In the genomic region with DNA sequence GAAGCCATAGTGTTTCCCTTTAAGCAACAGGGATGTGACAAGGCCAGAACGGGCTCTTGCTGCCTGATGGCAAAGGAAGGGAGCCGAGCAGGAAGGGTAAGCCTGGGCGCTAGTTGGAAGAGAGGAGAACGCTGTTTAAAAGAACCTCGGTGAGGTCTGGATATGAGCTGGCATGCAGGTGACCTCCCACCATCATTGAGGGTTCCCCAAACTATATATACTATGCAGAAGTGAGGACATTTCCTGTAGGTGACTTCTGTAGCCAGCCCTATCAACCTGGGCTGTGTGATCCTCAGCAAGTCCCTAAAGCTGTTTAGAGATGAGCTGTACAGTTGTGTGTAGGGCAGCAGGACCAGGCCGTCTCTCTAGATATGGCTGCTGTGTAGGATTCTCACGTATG, we compare ENCODE assay signal across 30 mouse cellular contexts. TPM values are rescaled to one million over a fixed set of nuclear protein-coding genes. Genes with fewer than 3 reads are reported as not detected.
DNase-seq lines count a peak whose midpoint lies in the region; TF ChIP-seq lines count a peak whose summit lies in the region.
"Had no signal": no experiment of that assay in that cellular context is flagged by ENCODE, and none has a peak within 500 bp of the region (broad histone marks: within the 10 kb centered on the region; RNA-seq: fewer than 3 reads in every experiment).

No protein-coding gene starts in this region.

- peaks cover 27% of the 10 kb centered on the region for H3K4me1 ChIP-seq in bone marrow, adult 2 months (ENCODE audit: control insufficient read depth, insufficient read depth, low read length)
- peaks cover 28% of the 10 kb centered on the region for H3K4me1 ChIP-seq in kidney, adult 2 months (ENCODE audit: control insufficient read depth, insufficient read depth, low read length)
- peaks cover 24% of the 10 kb centered on the region for H3K4me1 ChIP-seq in midbrain, embryonic 10.5 days

- peaks cover 77% of the 10 kb centered on the region for H3K79me2 ChIP-seq in macrophage (ENCODE audit: inconsistent target)

- 70% methylated on average over 7 of the region's 7 CpGs for WGBS in bone marrow, adult 2 months
- 87% methylated on average over 7 of the region's 7 CpGs for WGBS in macrophage (ENCODE audit: missing documents)
- 88% methylated on average over 7 of the region's 7 CpGs for WGBS in kidney, adult 2 months
- 83% methylated on average over 7 of the region's 7 CpGs for WGBS in midbrain, embryonic 10.5 days

- peak; percentile 42 to 47 for DNase-seq in spleen, postnatal 36 days (ENCODE audit: low spot score in 2 of 2)
- no peak for DNase-seq in spleen, postnatal 14 days (ENCODE audit: low spot score in 2 of 2)
- no peak for DNase-seq in kidney, adult 2 months
- no peak for DNase-seq in right cerebral cortex, postnatal 10 days (ENCODE audit: low spot score in 2 of 2)
- no peak for DNase-seq in midbrain, embryonic 10.5 days (ENCODE audit: low spot score)
- DNase-seq: adrenal gland, postnatal 14 days; cerebellum, adult 11 months; cerebellum, adult 2 months; cerebellum, adult 9-11 months; cerebellum, postnatal 25 days; gastrocnemius, postnatal 25 days; heart, adult 18-20 months; heart, postnatal 14 days; heart, postnatal 4 days had no signal

- H3K4me3 ChIP-seq in bone marrow, adult 2 months (replicated peaks; ENCODE audit: control insufficient read depth, low read depth, low read length): no peak overlapping the region
- no peak overlapping the region for H3K4me3 ChIP-seq in macrophage (ENCODE audit: inconsistent target)
- H3K4me3 ChIP-seq in kidney, adult 2 months (ENCODE audit: insufficient read depth, low read depth, low read length): no peak overlapping the region
- no peak overlapping the region for H3K4me3 ChIP-seq in midbrain, embryonic 10.5 days
- H3K4me3 ChIP-seq: embryonic facial prominence, embryonic 12.5 days; embryonic facial prominence, embryonic 15.5 days; forebrain, embryonic 12.5 days; forebrain, embryonic 15.5 days; heart, embryonic 10.5 days; heart, embryonic 13.5 days had no signal

- no peaks in the 10 kb centered on the region for H3K27me3 ChIP-seq in kidney, adult 2 months (replicated peaks; ENCODE audit: control insufficient read depth, insufficient read depth, low read length)
- H3K27me3 ChIP-seq in midbrain, embryonic 10.5 days (ENCODE audit: low read depth, poor library complexity, severe bottlenecking): no peaks in the 10 kb centered on the region
- H3K27me3 ChIP-seq: embryonic facial prominence, embryonic 12.5 days; embryonic facial prominence, embryonic 15.5 days; forebrain, embryonic 12.5 days; forebrain, embryonic 15.5 days; heart, embryonic 13.5 days; Patski had no signal

- peak overlapping the region; percentile 42 for H3K27ac ChIP-seq in bone marrow, adult 2 months (ENCODE audit: control insufficient read depth, insufficient read depth, low read depth, low read length, poor library complexity)
- H3K27ac ChIP-seq in macrophage: peak overlapping the region; percentile 94
- H3K27ac ChIP-seq in kidney, adult 2 months (ENCODE audit: insufficient read depth, low read depth, low read length): no peak overlapping the region
- H3K27ac ChIP-seq in midbrain, embryonic 10.5 days (replicated peaks): no peak overlapping the region
- H3K27ac ChIP-seq: embryonic facial prominence, embryonic 12.5 days; embryonic facial prominence, embryonic 15.5 days; forebrain, embryonic 12.5 days; forebrain, embryonic 15.5 days; heart, embryonic 10.5 days; heart, embryonic 13.5 days; hindbrain, embryonic 14.5 days; hindbrain, postnatal 0 days had no signal

- TF ChIP-seq POLR2A in bone marrow, adult 2 months (IDR thresholded peaks at IDR 0.05; ENCODE audit: borderline replicate concordance, control insufficient read depth, low read depth, low read length): no peak
- no peak for TF ChIP-seq POLR2A in kidney, adult 2 months (IDR thresholded peaks at IDR 0.05; ENCODE audit: low read depth, low read length)

- H3K9me3 ChIP-seq in midbrain, embryonic 10.5 days (replicated peaks): no peaks in the 10 kb centered on the region
- H3K9me3 ChIP-seq: embryonic facial prominence, embryonic 15.5 days; forebrain, embryonic 12.5 days; forebrain, embryonic 15.5 days; heart, embryonic 10.5 days; heart, embryonic 13.5 days had no signal

- TF ChIP-seq CTCF in bone marrow, adult 2 months (IDR thresholded peaks at IDR 0.05; ENCODE audit: control insufficient read depth, insufficient read depth, low read length): no peak
- TF ChIP-seq CTCF in kidney, adult 2 months (conservative IDR thresholded peaks at IDR 0.05; ENCODE audit: insufficient read depth, insufficient read length, low read depth, low read length): no peak

- H3K36me3 ChIP-seq in macrophage (ENCODE audit: inconsistent target): peaks cover 15% of the 10 kb centered on the region; the same call in 1 of the 2 replicates
- peaks cover 2% of the 10 kb centered on the region; the same call in 1 of the 2 replicates for H3K36me3 ChIP-seq in kidney, adult 2 months (ENCODE audit: control insufficient read depth, insufficient read depth, low read length)
- no peaks in the 10 kb centered on the region for H3K36me3 ChIP-seq in midbrain, embryonic 10.5 days
- H3K36me3 ChIP-seq: embryonic facial prominence, embryonic 12.5 days; embryonic facial prominence, embryonic 15.5 days; forebrain, embryonic 12.5 days; forebrain, embryonic 15.5 days had no signal

RNA-seq across cellular contexts. Expression of a gene that starts 26.0 kb away (rescaled TPM):
- 10.0 and 11.9 TPM in 2 replicates for polyA plus RNA-seq in bone marrow, adult 2 months (2011; ENCODE audit: insufficient read depth, insufficient read length, low replicate concordance, missing spikeins)
- total RNA-seq in macrophage (2018; cell fraction: chromatin; rRNA removed): 100 to 1,000 TPM; 124 to 877 (median 414) TPM
- total RNA-seq in macrophage (2018; cell fraction: cytosol; rRNA removed): 100 to 1,000 TPM in 6 of 26 experiments, 10 to 100 TPM in 20; 31.3 to 188 (median 58.0) TPM
- total RNA-seq in macrophage (2018; cell fraction: nucleus; rRNA removed): 100 to 1,000 TPM in 23 of 26 experiments, 10 to 100 TPM in 3; 76.4 to 499 (median 338) TPM
- polyA plus RNA-seq in macrophage (2018): 37.2 to 60.7 TPM (median 44.6 TPM) in 3 replicates
- polyA plus RNA-seq in kidney, adult 2 months (2012; rRNA removed): 53.8 and 67.1 TPM in 2 replicates
- polyA plus RNA-seq in midbrain, embryonic 10.5 days (2016; fragmentation: Nextera tagmentation; extraction: Ambion mirVana): 2.6 and 3.0 TPM in 2 replicates

RNA-seq across cellular contexts. Expression of a gene that starts 32.5 kb away (rescaled TPM):
- polyA plus RNA-seq in bone marrow, adult 2 months (2011; ENCODE audit: insufficient read depth, insufficient read length, low replicate concordance, missing spikeins): 61.3 and 112 TPM in 2 replicates
- total RNA-seq in macrophage (2018; cell fraction: chromatin; rRNA removed): 100 to 1,000 TPM in 25 of 26 experiments, 10 to 100 TPM in 1; 60.7 to 404 (median 167) TPM
- total RNA-seq in macrophage (2018; cell fraction: cytosol; rRNA removed): 10 to 100 TPM; 34.1 to 79.6 (median 45.1) TPM
- 100 to 1,000 TPM in 14 of 26 experiments, 10 to 100 TPM in 12; 68.7 to 260 (median 106) TPM for total RNA-seq in macrophage (2018; cell fraction: nucleus; rRNA removed)
- polyA plus RNA-seq in macrophage (2018): 31.1 to 76.3 TPM (median 53.5 TPM) in 3 replicates
- polyA plus RNA-seq in kidney, adult 2 months (2012; rRNA removed): 32.9 and 35.5 TPM in 2 replicates
- 0.54 and 0.76 TPM in 2 replicates for polyA plus RNA-seq in midbrain, embryonic 10.5 days (2016; fragmentation: Nextera tagmentation; extraction: Ambion mirVana)

RNA-seq across cellular contexts. Expression of a gene that starts 40.5 kb away (rescaled TPM):
- polyA plus RNA-seq in bone marrow, adult 2 months (2011; ENCODE audit: insufficient read depth, insufficient read length, low replicate concordance, missing spikeins): 38.5 and 66.7 TPM in 2 replicates
- total RNA-seq in macrophage (2018; cell fraction: chromatin; rRNA removed): 10 to 100 TPM in 4 of 26 experiments, 1 to 10 TPM in 22; 2.6 to 11.8 (median 7.7) TPM
- total RNA-seq in macrophage (2018; cell fraction: cytosol; rRNA removed): 10 to 100 TPM in 23 of 26 experiments, 1 to 10 TPM in 3; 7.6 to 18.9 (median 14.0) TPM
- 10 to 100 TPM in 17 of 26 experiments, 1 to 10 TPM in 9; 4.2 to 18.9 (median 11.0) TPM for total RNA-seq in macrophage (2018; cell fraction: nucleus; rRNA removed)
- 9.9 to 17.1 TPM (median 13.7 TPM) in 3 replicates for polyA plus RNA-seq in macrophage (2018)
- polyA plus RNA-seq in kidney, adult 2 months (2012; rRNA removed): 19.0 and 24.6 TPM in 2 replicates
- polyA plus RNA-seq in midbrain, embryonic 10.5 days (2016; fragmentation: Nextera tagmentation; extraction: Ambion mirVana): 44.4 and 45.5 TPM in 2 replicates

RNA-seq across cellular contexts. Expression of a gene that starts 55.4 kb away (rescaled TPM):
- polyA plus RNA-seq in bone marrow, adult 2 months (2011; ENCODE audit: insufficient read depth, insufficient read length, low replicate concordance, missing spikeins): not detected in 2 replicates
- 10 to 100 TPM in 1 of 26 experiments, 1 to 10 TPM in 1, not detected in 24; 1.4 to 12.2 TPM for total RNA-seq in macrophage (2018; cell fraction: chromatin; rRNA removed)
- total RNA-seq in macrophage (2018; cell fraction: cytosol; rRNA removed): not detected
- 1 to 10 TPM in 5 of 26 experiments, not detected in 21; 2.2 to 5.5 (median 3.4) TPM for total RNA-seq in macrophage (2018; cell fraction: nucleus; rRNA removed)
- not detected in 3 replicates for polyA plus RNA-seq in macrophage (2018)
- polyA plus RNA-seq in kidney, adult 2 months (2012; rRNA removed): 0.09 TPM in 1 of 2 replicates, not detected in the other
- polyA plus RNA-seq in midbrain, embryonic 10.5 days (2016; fragmentation: Nextera tagmentation; extraction: Ambion mirVana): not detected in 2 replicates
- total RNA-seq: adrenal gland, adult 18-20 months; adrenal gland, postnatal 14 days; common myeloid progenitor, adult 5-6 weeks; G1E; gastrocnemius, adult 8-10 months; gastrocnemius, postnatal 25 days; heart, adult 18-20 months; heart, postnatal 4 days; hindbrain, postnatal 0 days had no signal
- polyA plus RNA-seq: embryonic facial prominence, embryonic 12.5 days; G1E; gonadal fat pad, adult 2 months; heart, embryonic 13.5 days had no signal

RNA-seq across cellular contexts. Expression of a gene that starts 59.7 kb away (rescaled TPM):
- polyA plus RNA-seq in bone marrow, adult 2 months (2011; ENCODE audit: insufficient read depth, insufficient read length, low replicate concordance, missing spikeins): 65.5 and 112 TPM in 2 replicates
- 10 to 100 TPM; 15.4 to 54.4 (median 26.9) TPM for total RNA-seq in macrophage (2018; cell fraction: chromatin; rRNA removed)
- total RNA-seq in macrophage (2018; cell fraction: cytosol; rRNA removed): 100 to 1,000 TPM; 145 to 203 (median 173) TPM
- 10 to 100 TPM; 32.5 to 92.7 (median 63.3) TPM for total RNA-seq in macrophage (2018; cell fraction: nucleus; rRNA removed)
- 119 to 193 TPM (median 182 TPM) in 3 replicates for polyA plus RNA-seq in macrophage (2018)
- 171 and 216 TPM in 2 replicates for polyA plus RNA-seq in kidney, adult 2 months (2012; rRNA removed)
- polyA plus RNA-seq in midbrain, embryonic 10.5 days (2016; fragmentation: Nextera tagmentation; extraction: Ambion mirVana): 210 and 217 TPM in 2 replicates

Comparison
In these comparisons a context has a peak if more than half of its experiments do, and no peak if none do; other contexts are left out.
1. DNase-seq: peak in spleen, postnatal 36 days (2 of 2); none in spleen, postnatal 14 days (0 of 2), kidney, adult 2 months (single experiment), right cerebral cortex, postnatal 10 days (0 of 2) and midbrain, embryonic 10.5 days (single experiment).
2. H3K27ac ChIP-seq: peak in bone marrow, adult 2 months (single experiment) and macrophage (single experiment); none in kidney, adult 2 months (single experiment) and midbrain, embryonic 10.5 days (single experiment).
3. RNA of a gene that starts 32.5 kb away (polyA plus RNA-seq): 61.3 to 112 TPM in bone marrow, adult 2 months, 31.1 to 76.3 TPM in macrophage and 32.9 to 35.5 TPM in kidney, adult 2 months; 0.54 to 0.76 TPM in midbrain, embryonic 10.5 days; every median in the first group is over 10 times any median in the second.